27 mouse cellular contexts compared by ENCODE assay signal in the genomic region with DNA sequence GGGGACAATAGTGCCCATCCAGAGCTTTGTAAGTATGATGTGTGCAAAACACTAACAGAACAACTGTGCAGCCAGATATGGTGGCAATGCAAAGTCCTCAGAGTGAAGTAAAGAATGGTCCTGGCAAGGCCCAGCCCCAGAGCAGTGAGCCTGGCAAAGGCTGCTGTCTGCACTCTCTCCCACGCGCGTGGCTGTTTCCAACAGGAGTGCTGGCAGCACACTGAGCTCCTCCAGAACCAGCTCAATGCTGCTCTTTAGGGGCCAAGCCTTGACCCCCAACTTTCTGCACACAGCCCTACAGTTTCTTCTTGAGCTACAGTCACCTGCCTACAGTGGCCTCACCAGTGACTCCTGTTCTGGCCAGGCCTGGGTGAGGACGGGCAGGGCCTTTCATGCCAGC. TPM values are rescaled to one million over a fixed set of nuclear protein-coding genes. Genes with fewer than 3 reads are reported as not detected.
DNase-seq lines count a peak whose midpoint lies in the region; ATAC-seq and TF ChIP-seq lines count a peak whose summit lies in the region.
"Had no signal": no experiment of that assay in that cellular context is flagged by ENCODE, and none has a peak within 500 bp of the region (broad histone marks: within the 10 kb centered on the region; RNA-seq: fewer than 3 reads in every experiment).

No protein-coding gene starts in this region.

- H3K4me1 ChIP-seq in intestine, postnatal 0 days (replicated peaks; ENCODE audit: control insufficient read depth, insufficient read depth, low read length), result no peaks in the 10 kb centered on the region
- H3K4me1 ChIP-seq in intestine, embryonic 16.5 days (ENCODE audit: control insufficient read depth, insufficient read depth, low read length), result no peaks in the 10 kb centered on the region
- no peaks in the 10 kb centered on the region for H3K4me1 ChIP-seq in forebrain, embryonic 16.5 days (replicated peaks; ENCODE audit: control insufficient read depth, insufficient read depth, low read length)
- H3K4me1 ChIP-seq: forebrain, embryonic 10.5 days; forebrain, embryonic 13.5 days; heart, embryonic 10.5 days; heart, embryonic 13.5 days had no signal

- ATAC-seq in intestine, postnatal 0 days, result no peak
- ATAC-seq in intestine, embryonic 16.5 days, result no peak
- no peak for ATAC-seq in forebrain, embryonic 16.5 days
- ATAC-seq: forebrain, embryonic 13.5 days; forebrain, postnatal 0 days; hindbrain, postnatal 0 days; inflammation-experienced regulatory T-cells, adult 6 months; Patski had no signal

- no peak overlapping the region for H3K4me2 ChIP-seq in intestine, postnatal 0 days (replicated peaks; ENCODE audit: low read depth)
- H3K4me2 ChIP-seq in intestine, embryonic 16.5 days (ENCODE audit: low read depth, low read length), result no peak overlapping the region
- no peak overlapping the region for H3K4me2 ChIP-seq in forebrain, embryonic 16.5 days (ENCODE audit: low read length)
- H3K4me2 ChIP-seq: forebrain, embryonic 13.5 days; heart, embryonic 13.5 days; hindbrain, embryonic 14.5 days had no signal

- no peak overlapping the region for H3K9ac ChIP-seq in intestine, postnatal 0 days (ENCODE audit: low read depth, low read length)
- no peak overlapping the region for H3K9ac ChIP-seq in intestine, embryonic 16.5 days (ENCODE audit: low read depth, low read length)
- H3K9ac ChIP-seq in forebrain, embryonic 16.5 days (replicated peaks; ENCODE audit: low read depth, low read length), result no peak overlapping the region
- H3K9ac ChIP-seq: forebrain, embryonic 13.5 days; forebrain, postnatal 0 days; heart, embryonic 13.5 days; hindbrain, embryonic 14.5 days had no signal

- no peaks in the 10 kb centered on the region for H3K27me3 ChIP-seq in intestine, postnatal 0 days (replicated peaks; ENCODE audit: control insufficient read depth, insufficient read depth, low read length)
- no peaks in the 10 kb centered on the region for H3K27me3 ChIP-seq in intestine, embryonic 16.5 days (replicated peaks; ENCODE audit: control insufficient read depth, insufficient read depth, low read length)
- no peaks in the 10 kb centered on the region for H3K27me3 ChIP-seq in forebrain, embryonic 16.5 days (replicated peaks; ENCODE audit: control insufficient read depth, insufficient read depth, low read length)
- H3K27me3 ChIP-seq: CH12.LX; forebrain, embryonic 13.5 days; heart, embryonic 13.5 days; Patski had no signal

- H3K36me3 ChIP-seq in intestine, postnatal 0 days (ENCODE audit: control insufficient read depth, insufficient read depth), result peaks cover 84% of the 10 kb centered on the region
- H3K36me3 ChIP-seq in intestine, embryonic 16.5 days (ENCODE audit: control insufficient read depth, insufficient read depth, low read length), result peaks cover 18% of the 10 kb centered on the region
- peaks cover 55% of the 10 kb centered on the region for H3K36me3 ChIP-seq in forebrain, embryonic 16.5 days (ENCODE audit: control insufficient read depth, insufficient read depth)

- WGBS in intestine, postnatal 0 days, result 99% methylated on average over 4 of the region's 4 CpGs
- WGBS in intestine, embryonic 16.5 days, result 94% methylated on average over 4 of the region's 4 CpGs
- WGBS in forebrain, embryonic 16.5 days, result 88% methylated on average over 4 of the region's 4 CpGs

- H3K4me3 ChIP-seq in intestine, postnatal 0 days (ENCODE audit: low read depth, low read length), result no peak overlapping the region
- no peak overlapping the region for H3K4me3 ChIP-seq in intestine, embryonic 16.5 days (ENCODE audit: low read length)
- no peak overlapping the region for H3K4me3 ChIP-seq in forebrain, embryonic 16.5 days (replicated peaks; ENCODE audit: low read length)
- H3K4me3 ChIP-seq: forebrain, embryonic 10.5 days; forebrain, embryonic 13.5 days; heart, adult 2 months; heart, embryonic 10.5 days; heart, embryonic 13.5 days had no signal

- DNase-seq in right cerebral cortex, adult 18-20 months, result peak; percentile 18
- no peak for DNase-seq in right cerebral cortex, postnatal 25 days
- DNase-seq in testis, postnatal 14 days (ENCODE audit: low spot score), result peak; percentile 35
- DNase-seq: adrenal gland, postnatal 14 days; B cell, adult 2 months; cerebellum, adult 18-20 months; cerebellum, adult 9-10 months; cerebellum, postnatal 14 days; forebrain, postnatal 0 days; gastrocnemius, postnatal 10 days; gastrocnemius, postnatal 36 days; heart, adult 2 months; heart, postnatal 14 days; heart, postnatal 4 days had no signal

- no peak for TF ChIP-seq CTCF in intestine, postnatal 0 days (IDR thresholded peaks at IDR 0.05; ENCODE audit: low read depth)

- no peaks in the 10 kb centered on the region for H3K9me3 ChIP-seq in intestine, postnatal 0 days (ENCODE audit: control insufficient read depth)
- H3K9me3 ChIP-seq in intestine, embryonic 16.5 days (ENCODE audit: control insufficient read depth, low read length), result no peaks in the 10 kb centered on the region
- H3K9me3 ChIP-seq in forebrain, embryonic 16.5 days (ENCODE audit: control insufficient read depth, low read length), result no peaks in the 10 kb centered on the region
- H3K9me3 ChIP-seq: forebrain, embryonic 10.5 days; forebrain, embryonic 13.5 days; G1E; heart, embryonic 10.5 days; heart, embryonic 13.5 days had no signal

- 0 out of 2 replicates have a peak overlapping the region, but pooled peaks have one; percentile 15 for H3K27ac ChIP-seq in intestine, postnatal 0 days (ENCODE audit: low read depth, low read length)
- H3K27ac ChIP-seq in intestine, embryonic 16.5 days (ENCODE audit: low read length), result no peak overlapping the region
- no peak overlapping the region for H3K27ac ChIP-seq in forebrain, embryonic 16.5 days (ENCODE audit: low read length)
- H3K27ac ChIP-seq: forebrain, embryonic 10.5 days; forebrain, embryonic 13.5 days; heart, adult 2 months; heart, embryonic 10.5 days; heart, embryonic 13.5 days; hindbrain, embryonic 14.5 days; hindbrain, postnatal 0 days had no signal

RNA-seq across cellular contexts. Expression of gene Gal, which starts 43.4 kb away (rescaled TPM):
- polyA plus RNA-seq in intestine, postnatal 0 days (2015; fragmentation: Nextera tagmentation; extraction: Ambion mirVana), result 38.7 and 42.3 TPM in 2 replicates
- 16.7 and 17.7 TPM in 2 replicates for polyA plus RNA-seq in intestine, embryonic 16.5 days (2015; fragmentation: Nextera tagmentation; extraction: Ambion mirVana)
- polyA plus RNA-seq in forebrain, embryonic 16.5 days (2015; fragmentation: Nextera tagmentation; extraction: Ambion mirVana), result 2.2 and 9.8 TPM in 2 replicates
- polyA plus RNA-seq: G1E, Patski had no signal
